Mouse (Mus musculus): ENCODE measurements around the gene E130311K13Rik.

Gene E130311K13Rik

GRCm38 (mm10) chr3:63895786-63896185, 33.5 kb downstream of the E130311K13Rik start:
- DNase-seq (ENCODE audit: low spot score) = no peak

- DNase-seq (ENCODE audit: low spot score) = no peak
Measured at GRCm38 (mm10) chr3:63893677-63894076, 35.6 kb downstream of the E130311K13Rik start.

- no peak for DNase-seq (ENCODE audit: low spot score)
Measured at GRCm38 (mm10) chr3:63892154-63892553, 37.1 kb downstream of the E130311K13Rik start.

- no peak for DNase-seq (ENCODE audit: low spot score)
Measured at GRCm38 (mm10) chr3:63881065-63881464, 48.2 kb downstream of the E130311K13Rik start.

GRCm38 (mm10) chr3:63878995-63879666, 50.1 kb downstream of the E130311K13Rik start:
- no peak for DNase-seq (ENCODE audit: low spot score)

GRCm38 (mm10) chr3:63872818-63873217, 56.5 kb downstream of the E130311K13Rik start:
- DNase-seq (ENCODE audit: low spot score) = no peak

- no peak for DNase-seq (ENCODE audit: low spot score)
Measured at GRCm38 (mm10) chr3:63871249-63871648, 58.0 kb downstream of the E130311K13Rik start.

GRCm38 (mm10) chr3:63868285-63868684, 61.0 kb downstream of the E130311K13Rik start:
- DNase-seq (ENCODE audit: low spot score) = peak; percentile 60

GRCm38 (mm10) chr3:63865069-63865468, 64.2 kb downstream of the E130311K13Rik start:
- no peak for DNase-seq (ENCODE audit: low spot score)
